Mouse (Mus musculus): ENCODE measurements around the gene Parva. TPM values are rescaled to one million over a fixed set of nuclear protein-coding genes. Genes with fewer than 3 reads are reported as not detected.

Parva gene
- total and polyA plus RNA-seq, 3 experiments, result 0.08 to 1.1 (median 0.15) TPM

DNA sequence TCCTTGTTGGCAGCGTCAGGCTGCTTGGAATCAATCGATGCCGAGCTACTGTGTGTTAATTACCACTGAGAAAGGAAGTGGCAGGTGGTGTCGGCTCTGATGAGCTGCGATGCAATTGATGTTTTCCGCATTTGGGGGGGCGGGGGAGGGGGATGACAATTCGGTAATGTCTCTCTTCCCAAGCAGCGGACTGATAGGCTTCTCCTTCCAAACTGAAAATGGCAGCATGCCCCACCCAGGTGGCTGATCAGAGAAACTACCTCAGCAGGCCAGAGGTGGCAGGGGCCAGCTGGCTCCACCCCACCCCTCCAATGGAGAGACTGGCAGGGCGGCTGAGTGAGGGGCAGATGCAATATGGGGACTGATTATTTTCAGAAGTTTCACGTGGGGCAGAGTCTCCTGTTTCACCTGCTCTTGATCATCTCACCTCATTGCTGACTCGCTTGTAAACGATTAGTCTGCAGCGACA lies 11.2 kb upstream of the Parva start:
- Histone ChIP-seq H3K4me1 (ENCODE audit: control insufficient read depth in 1 of 2, insufficient read depth in 2 of 2) (peaks cover 0 to 19% of the 10 kb centered on the region in 2 experiments; a peak in 2 of 4 replicates), H3K79me2 (replicated peaks; ENCODE audit: control insufficient read depth, extremely low read depth, insufficient read depth, poor library complexity, severe bottlenecking) (no peaks in the 10 kb centered on the region), H3K4me2 (ENCODE audit: insufficient read depth, low read depth, poor library complexity, severe bottlenecking) (no peak overlapping the region), H3K27me3 (replicated peaks) (no peaks in the 10 kb centered on the region), H3K36me3 (replicated peaks in 1 of 2; ENCODE audit: control insufficient read depth in 1 of 2, insufficient read depth in 1 of 2, low read length in 1 of 2) (no peaks in the 10 kb centered on the region), H3K9me3 (replicated peaks; ENCODE audit: low read length) (no peaks in the 10 kb centered on the region), H3K4me3 (replicated peaks in 1 of 3; ENCODE audit: low read depth in 2 of 3, low read length in 2 of 3, poor library complexity in 1 of 3) (no peak overlapping the region), H3K9ac (ENCODE audit: insufficient read depth, low read depth) (no peak overlapping the region), H3K27ac (ENCODE audit: insufficient read depth, low read depth) (no peak overlapping the region)
- TF ChIP-seq CHD1 (IDR thresholded peaks at IDR 0.05; ENCODE audit: low read depth, low read length), result no peak
- no peak for TF ChIP-seq SIN3A (IDR thresholded peaks at IDR 0.05; ENCODE audit: low read length)
- no peak for TF ChIP-seq TCF12 (IDR thresholded peaks at IDR 0.05; ENCODE audit: low read depth, low read length)
- no peak for TF ChIP-seq HCFC1 (IDR thresholded peaks at IDR 0.05; ENCODE audit: low read depth, low read length)
- TF ChIP-seq MEF2A (IDR thresholded peaks at IDR 0.05; ENCODE audit: borderline replicate concordance, low read depth, low read length), result no peak
- no peak for TF ChIP-seq KAT2A (IDR thresholded peaks at IDR 0.05; ENCODE audit: insufficient replicate concordance, low read length)
- no peak for TF ChIP-seq CTCF (conservative IDR thresholded peaks at IDR 0.05 in 1 of 2, IDR thresholded peaks at IDR 0.05 in 1 of 2; ENCODE audit: low read depth in 2 of 2, low read length in 2 of 2)
- no peak for TF ChIP-seq IRF4 (IDR thresholded peaks at IDR 0.05; ENCODE audit: low read depth, low read length)
- TF ChIP-seq RAD21 (IDR thresholded peaks at IDR 0.05; ENCODE audit: low read depth, low read length), result no peak
- no peak for TF ChIP-seq USF2 (conservative IDR thresholded peaks at IDR 0.05; ENCODE audit: low read depth, low read length)
- TF ChIP-seq MXI1 (IDR thresholded peaks at IDR 0.05; ENCODE audit: low read depth, low read length), result no peak
- no peak for TF ChIP-seq MAX (IDR thresholded peaks at IDR 0.05; ENCODE audit: low read length)
- TF ChIP-seq USF1 (IDR thresholded peaks at IDR 0.05; ENCODE audit: low read depth, low read length), result no peak
- no peak for TF ChIP-seq ZMIZ1 (IDR thresholded peaks at IDR 0.05; ENCODE audit: low read depth, low read length)
- TF ChIP-seq RCOR1 (conservative IDR thresholded peaks at IDR 0.05; ENCODE audit: low read depth, low read length), result no peak
- TF ChIP-seq POLR2A (IDR thresholded peaks at IDR 0.05; ENCODE audit: low read depth, low read length), result no peak
- TF ChIP-seq ZC3H11A (IDR thresholded peaks at IDR 0.05; ENCODE audit: low read depth, low read length), result no peak
- no peak for TF ChIP-seq GABPA (IDR thresholded peaks at IDR 0.05; ENCODE audit: insufficient replicate concordance, low read depth, low read length)
- no peak for DNase-seq (ENCODE audit: extremely low read depth)
- dilution Hi-C loops (cut with MboI; ENCODE audit: extremely low pct_ligation_motif_present, extremely low pct_unique_long_range_greater_than_20kb, low sequenced_read_pairs) (no loop called here), in situ Hi-C loops (cut with MboI; ENCODE audit: low pct_ligation_motif_present, low pct_unique_long_range_greater_than_20kb, low sequenced_read_pairs) (loop anchor here (25.0 kb wide), 1 partner anchor 721 kb away; no protein-coding TSS in a partner anchor)

GRCm38 (mm10) chr7:112416730-112417513 lies 10.4 kb upstream of the Parva start:
- in situ Hi-C loops (cut with MboI; ENCODE audit: low pct_ligation_motif_present, low pct_unique_long_range_greater_than_20kb, low sequenced_read_pairs) (loop anchor here (25.0 kb wide), 1 partner anchor 720 kb away; no protein-coding TSS in a partner anchor), dilution Hi-C loops (cut with MboI; ENCODE audit: extremely low pct_ligation_motif_present, extremely low pct_unique_long_range_greater_than_20kb, low sequenced_read_pairs) (no loop called here)
- no peak for DNase-seq (ENCODE audit: extremely low read depth)
- Histone ChIP-seq H3K27ac (ENCODE audit: insufficient read depth, low read depth) (no peak overlapping the region), H3K27me3 (replicated peaks) (no peaks in the 10 kb centered on the region), H3K9ac (ENCODE audit: insufficient read depth, low read depth) (no peak overlapping the region), H3K4me2 (ENCODE audit: insufficient read depth, low read depth, poor library complexity, severe bottlenecking) (no peak overlapping the region), H3K79me2 (replicated peaks; ENCODE audit: control insufficient read depth, extremely low read depth, insufficient read depth, poor library complexity, severe bottlenecking) (no peaks in the 10 kb centered on the region), H3K4me1 (ENCODE audit: control insufficient read depth in 1 of 2, insufficient read depth in 2 of 2) (peaks cover 0 to 11% of the 10 kb centered on the region in 2 experiments; a peak in 2 of 4 replicates), H3K9me3 (replicated peaks; ENCODE audit: low read length) (no peaks in the 10 kb centered on the region), H3K4me3 (replicated peaks in 1 of 3; ENCODE audit: low read depth in 2 of 3, low read length in 2 of 3, poor library complexity in 1 of 3) (no peak overlapping the region), H3K36me3 (replicated peaks in 1 of 2; ENCODE audit: control insufficient read depth in 1 of 2, insufficient read depth in 1 of 2, low read length in 1 of 2) (no peaks in the 10 kb centered on the region)
- TF ChIP-seq ZC3H11A (IDR thresholded peaks at IDR 0.05; ENCODE audit: low read depth, low read length) (no peak), USF2 (conservative IDR thresholded peaks at IDR 0.05; ENCODE audit: low read depth, low read length) (no peak), TBP (conservative IDR thresholded peaks at IDR 0.05; ENCODE audit: low read depth, low read length) (no peak), MYC (IDR thresholded peaks at IDR 0.05; ENCODE audit: low read depth, low read length) (no peak), IRF4 (IDR thresholded peaks at IDR 0.05; ENCODE audit: low read depth, low read length) (no peak), ZNF384 (IDR thresholded peaks at IDR 0.05; ENCODE audit: low read depth, low read length) (no peak), NRF1 (IDR thresholded peaks at IDR 0.05; ENCODE audit: low read depth, low read length) (no peak), UBTF (IDR thresholded peaks at IDR 0.05; ENCODE audit: low read depth, low read length) (no peak), CTCF (conservative IDR thresholded peaks at IDR 0.05 in 1 of 2, IDR thresholded peaks at IDR 0.05 in 1 of 2; ENCODE audit: low read depth in 2 of 2, low read length in 2 of 2) (no peak), TCF12 (IDR thresholded peaks at IDR 0.05; ENCODE audit: low read depth, low read length) (no peak), ELF1 (IDR thresholded peaks at IDR 0.05; ENCODE audit: low read depth, low read length) (no peak), ZMIZ1 (IDR thresholded peaks at IDR 0.05; ENCODE audit: low read depth, low read length) (no peak), CHD2 (IDR thresholded peaks at IDR 0.05; ENCODE audit: low read length) (no peak), MAFK (IDR thresholded peaks at IDR 0.05; ENCODE audit: insufficient replicate concordance, low read length) (no peak), MXI1 (IDR thresholded peaks at IDR 0.05; ENCODE audit: low read depth, low read length) (no peak), HCFC1 (IDR thresholded peaks at IDR 0.05; ENCODE audit: low read depth, low read length) (no peak), GABPA (IDR thresholded peaks at IDR 0.05; ENCODE audit: insufficient replicate concordance, low read depth, low read length) (no peak), ETS1 (conservative IDR thresholded peaks at IDR 0.05; ENCODE audit: low read depth, low read length) (no peak), JUND (conservative IDR thresholded peaks at IDR 0.05; ENCODE audit: low read depth, low read length) (no peak)
